Mouse (Mus musculus) ovary, adult 18-20 months (tissue): Measurements from ENCODE around the gene Gars.

Experiments used
- DNase-seq: peaks from one replicate; pipeline ENCODE4 v3.0.0; 2022; ENCODE audit warnings: low spot score, mixed read lengths

Gene Gars

DNA sequence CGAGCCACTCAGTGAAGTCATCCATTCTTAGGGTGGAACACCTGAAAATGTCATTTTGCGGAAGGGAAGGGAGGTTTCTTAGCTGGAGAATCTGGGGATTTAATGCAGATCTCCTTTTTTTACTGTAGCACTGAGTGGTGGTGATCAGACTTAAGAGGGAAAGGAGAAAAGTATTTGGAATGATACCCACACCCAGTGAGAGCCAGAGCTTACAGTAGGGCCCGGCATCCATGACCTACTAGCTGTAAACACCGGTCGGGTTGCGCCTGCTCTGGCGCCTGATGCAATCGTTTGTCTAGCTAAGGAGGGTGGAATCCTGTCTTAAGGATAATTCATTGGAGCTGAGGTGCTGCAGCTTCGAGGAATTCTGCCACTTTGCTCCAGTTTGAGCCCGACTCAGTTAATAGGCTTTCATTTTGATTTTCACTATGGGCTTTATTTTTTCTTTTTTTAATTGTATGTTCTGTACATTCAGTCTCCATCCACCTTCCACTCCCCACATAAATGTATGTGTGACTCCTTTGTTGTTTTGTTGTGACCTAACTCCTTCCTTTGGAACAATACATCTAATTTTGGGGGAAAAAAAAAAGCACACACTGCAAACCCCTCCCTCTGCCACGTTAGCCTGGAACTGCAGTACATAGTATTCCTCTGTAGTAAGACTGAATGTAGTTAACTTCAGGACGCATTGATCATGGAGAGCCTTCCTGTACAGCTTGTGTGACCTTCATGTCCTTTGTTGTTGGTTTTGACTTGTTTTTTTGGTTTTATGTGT is 1.1 kb downstream of the Gars start:
- DNase-seq: no peak

- no peak for DNase-seq
Measured at GRCm38 (mm10) chr6:55039446-55039783, 1.6 kb downstream of the Gars start.

DNA sequence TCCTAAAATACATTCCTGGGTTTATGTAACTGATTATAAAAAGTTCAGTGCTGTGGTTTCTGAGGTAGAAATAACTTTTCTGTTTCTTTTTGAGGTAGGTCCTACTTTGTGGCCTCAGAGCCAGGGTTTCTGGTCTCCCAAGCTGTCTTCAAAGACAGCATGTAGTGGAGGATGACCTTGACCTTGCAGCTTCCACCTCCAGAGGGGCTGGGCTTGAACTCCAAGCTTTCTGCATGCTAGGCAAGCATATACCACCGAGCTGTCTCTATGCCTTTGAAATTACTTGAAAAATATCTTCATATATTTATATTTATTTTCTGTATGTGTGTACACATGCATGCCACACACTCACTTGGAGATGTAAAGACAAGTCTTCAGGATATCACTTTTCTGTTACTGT is 2.2 kb downstream of the Gars start:
- DNase-seq: no peak

DNA sequence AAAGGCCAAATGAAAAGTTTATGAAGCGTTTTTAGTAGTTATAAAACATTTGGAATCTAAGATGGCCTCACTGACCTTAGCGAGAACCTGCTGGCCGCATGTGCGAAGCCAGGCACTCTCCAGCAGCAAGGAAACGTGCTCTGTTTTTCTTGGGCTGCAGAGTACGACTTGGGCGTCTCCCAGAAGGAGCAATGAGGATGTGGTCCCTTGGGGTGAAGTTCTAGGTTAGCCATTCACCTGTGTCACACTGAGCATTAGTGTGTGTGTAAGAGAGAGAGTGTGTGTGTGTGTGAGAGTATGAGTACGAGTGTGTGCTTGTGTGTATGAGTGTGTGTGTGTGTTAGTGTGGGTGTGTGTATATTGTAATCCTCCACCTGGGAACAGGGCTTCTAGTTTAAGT is 5.4 kb downstream of the Gars start:
- DNase-seq: no peak

DNA sequence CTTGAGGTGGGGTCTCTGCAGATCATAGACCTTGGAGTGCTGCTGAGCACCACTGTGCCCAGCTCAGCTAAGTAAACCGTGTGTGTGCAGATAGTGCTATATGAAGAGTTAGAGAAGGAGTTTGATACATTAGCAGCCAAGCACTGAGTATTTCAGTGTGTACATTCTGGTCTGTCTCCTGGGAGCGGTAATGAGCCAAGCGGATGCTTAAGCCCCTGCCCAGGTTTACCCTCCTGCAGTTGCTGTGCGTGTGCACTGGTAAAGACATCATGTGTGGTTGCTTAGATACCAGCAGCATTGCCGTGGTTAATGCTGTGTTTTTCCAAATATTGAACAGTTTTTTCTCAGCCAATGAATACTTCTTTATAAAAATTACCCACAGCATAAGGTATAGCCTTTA is 6.7 kb downstream of the Gars start:
- no peak for DNase-seq

- no peak for DNase-seq
Measured at GRCm38 (mm10) chr6:55045326-55045725, 7.5 kb downstream of the Gars start.

- DNase-seq: no peak
Measured at GRCm38 (mm10) chr6:55049186-55049585, 11.4 kb downstream of the Gars start.

GRCm38 (mm10) chr6:55054491-55054890 is 16.7 kb downstream of the Gars start:
- DNase-seq: no peak

DNA sequence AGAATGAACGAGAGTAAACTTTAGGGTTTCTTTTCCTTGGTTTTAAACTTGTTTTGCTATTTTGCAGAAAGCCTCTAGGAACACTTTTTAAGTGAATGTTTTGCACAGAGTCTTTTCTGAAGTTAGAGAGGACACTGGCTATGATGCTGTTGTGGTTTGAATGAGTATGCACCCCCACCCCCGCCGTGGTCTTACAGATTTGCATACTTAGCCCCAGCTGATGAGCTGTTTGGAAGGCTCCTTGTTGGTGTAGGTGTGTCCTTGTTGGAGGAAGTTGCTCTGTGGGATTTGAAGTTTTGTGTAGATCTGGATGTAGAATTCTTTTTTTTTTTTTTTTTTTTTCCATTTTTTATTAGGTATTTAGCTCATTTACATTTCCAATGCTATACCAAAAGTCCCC is 19.6 kb downstream of the Gars start:
- no peak for DNase-seq

DNA sequence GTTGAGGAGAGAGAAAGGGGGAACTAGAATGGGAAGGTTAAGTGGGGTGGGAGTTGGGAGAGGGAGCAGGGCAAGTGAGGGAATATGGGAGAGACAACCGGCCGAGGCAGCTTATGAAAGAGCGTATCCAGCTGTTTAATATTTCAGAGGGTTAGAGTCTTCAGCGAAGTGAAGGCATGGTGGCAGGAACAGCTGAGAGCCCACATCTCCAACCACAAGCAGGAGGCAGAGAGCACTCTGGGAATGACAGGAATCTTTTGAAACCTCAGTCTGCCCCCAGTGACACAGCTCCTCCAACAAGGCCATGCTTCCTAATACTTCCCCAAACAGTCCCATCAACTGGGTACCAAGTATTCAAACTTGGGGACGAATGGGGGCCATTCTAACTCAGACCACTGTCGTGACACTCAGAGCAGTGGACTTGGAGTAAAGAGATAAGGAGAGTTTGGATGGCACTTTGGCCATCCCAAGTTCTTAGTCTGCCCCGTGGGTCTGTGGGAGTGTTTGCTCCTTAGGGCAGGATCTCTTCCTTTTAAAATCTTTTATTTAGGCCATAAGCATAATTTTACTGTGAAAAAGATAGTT is 22.5 kb downstream of the Gars start:
- no peak for DNase-seq

- DNase-seq: no peak
Measured at GRCm38 (mm10) chr6:55061328-55061727, 23.5 kb downstream of the Gars start.

GRCm38 (mm10) chr6:55062200-55062599 is 24.4 kb downstream of the Gars start:
- DNase-seq: no peak

DNA sequence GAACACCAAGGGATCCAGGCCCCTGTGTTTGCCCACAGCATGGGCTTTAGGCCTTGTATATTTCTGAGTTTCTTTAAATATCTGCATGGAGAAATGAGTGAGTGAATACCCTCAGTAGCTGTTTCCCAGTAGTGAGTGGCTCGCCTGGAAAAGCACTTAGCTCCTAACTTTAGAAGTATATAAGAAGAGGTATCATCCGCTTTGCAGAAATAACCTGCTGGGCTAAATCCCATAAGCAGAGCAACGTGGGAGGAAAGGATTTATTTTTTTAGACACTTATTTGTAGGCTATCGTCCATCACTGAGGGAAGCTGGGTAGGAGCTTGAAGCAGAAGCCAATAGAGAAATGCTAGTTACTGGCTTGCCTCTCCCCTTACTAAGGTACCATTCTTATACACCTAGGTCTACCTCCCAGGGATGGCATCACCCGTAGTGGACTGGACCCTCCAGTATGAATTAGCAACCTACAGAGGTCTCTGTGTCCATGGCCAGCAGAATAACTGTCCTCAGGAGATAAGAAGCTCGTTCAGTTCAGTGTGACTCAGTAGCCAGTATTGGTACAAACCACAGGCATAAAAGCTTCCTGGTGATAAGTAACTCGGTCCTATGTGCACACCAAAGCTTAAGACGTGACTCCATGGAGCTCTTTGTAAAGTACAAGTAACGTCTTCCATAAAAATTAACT is 26.1 kb downstream of the Gars start:
- DNase-seq: no peak

- no peak for DNase-seq
Measured at GRCm38 (mm10) chr6:55064477-55064827, 26.6 kb downstream of the Gars start.

- DNase-seq: no peak
Measured at GRCm38 (mm10) chr6:55065903-55066302, 28.1 kb downstream of the Gars start.

DNA sequence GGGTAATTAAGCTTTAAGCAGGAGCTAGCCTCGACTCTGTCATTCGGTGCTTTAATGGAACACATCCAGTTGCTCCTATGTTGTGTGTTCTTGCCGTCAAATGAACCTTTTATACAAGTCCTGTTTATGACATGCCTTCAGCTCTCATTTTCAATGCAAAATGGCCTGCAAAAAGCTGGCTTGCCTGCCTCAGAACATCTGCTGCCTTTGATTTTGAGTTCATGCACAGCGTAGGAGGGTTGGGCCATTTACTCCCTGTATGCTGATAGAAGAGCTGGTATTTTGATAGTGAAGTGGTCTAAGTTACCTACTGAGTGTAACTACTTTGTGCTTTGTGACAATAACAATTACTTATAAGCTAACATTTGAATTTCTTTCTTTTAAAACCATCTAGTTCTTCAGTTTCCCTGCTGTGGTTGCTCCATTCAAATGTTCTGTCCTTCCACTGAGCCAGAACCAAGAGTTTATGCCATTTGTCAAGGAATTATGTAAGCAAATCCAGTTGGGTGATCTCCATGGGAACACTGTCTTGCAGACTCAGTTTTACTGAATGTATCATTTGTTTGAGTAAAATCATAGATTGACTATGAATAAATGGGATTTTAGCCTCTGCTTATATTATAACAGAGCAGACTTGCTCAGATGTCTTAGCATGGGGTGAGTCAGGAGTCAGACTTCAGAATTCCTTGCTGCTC is 38.9 kb downstream of the Gars start:
- DNase-seq: no peak

DNA sequence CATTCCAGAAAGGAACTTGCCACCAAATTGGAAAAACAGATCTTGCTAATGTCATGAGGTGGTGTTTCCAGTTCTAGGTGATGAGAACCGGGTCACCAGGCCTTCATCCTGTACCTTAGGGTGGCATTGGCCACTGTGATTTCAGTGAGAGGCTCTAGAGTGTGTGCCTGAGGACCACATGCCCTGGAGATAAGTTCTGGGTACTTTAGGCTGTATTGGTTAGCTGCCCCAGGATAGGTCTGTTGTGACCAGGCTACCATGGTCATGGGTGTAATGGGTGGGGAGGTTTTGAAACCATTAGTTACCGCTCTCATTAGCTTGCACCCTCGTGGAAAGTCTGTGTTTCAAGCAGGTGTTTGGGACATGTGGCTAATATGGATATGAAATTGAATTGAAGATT is 43.6 kb downstream of the Gars start:
- no peak for DNase-seq

DNA sequence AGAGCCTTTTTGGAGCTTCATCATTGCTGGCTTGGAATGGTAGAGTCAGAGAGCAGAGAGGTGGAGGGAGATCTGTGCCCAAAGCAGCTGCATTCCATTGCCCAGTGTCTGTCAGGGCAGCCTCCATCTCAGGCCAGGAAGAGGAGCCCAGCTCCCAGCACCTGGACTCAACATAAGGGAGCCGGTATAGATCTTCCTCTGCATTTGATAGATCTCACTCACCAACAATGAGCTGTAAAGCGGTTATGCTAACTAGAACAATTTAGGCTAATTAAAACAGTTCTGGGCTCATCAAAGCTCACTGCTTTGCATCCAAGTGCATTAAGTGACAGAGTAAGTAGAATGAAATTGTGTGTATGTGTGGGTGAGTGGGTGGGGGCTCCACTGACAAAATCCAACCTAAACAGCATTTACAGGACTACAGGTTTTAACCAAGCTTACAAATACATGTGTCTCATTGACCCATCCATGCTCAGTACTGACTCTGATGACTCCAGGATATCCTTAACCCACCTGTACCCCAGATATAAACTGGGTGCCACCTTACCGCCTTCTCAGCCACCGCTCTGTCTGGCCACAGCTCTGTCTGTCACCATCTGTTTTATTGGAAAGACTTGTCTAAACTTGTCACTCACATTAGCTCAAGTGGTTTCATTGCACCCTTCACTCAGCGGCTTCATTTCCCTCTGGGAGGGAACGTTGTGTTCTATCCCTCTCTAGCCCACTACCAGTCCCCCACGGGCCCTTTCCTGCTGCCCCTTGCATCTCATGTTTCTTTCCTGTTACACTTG is 44.6 kb downstream of the Gars start:
- no peak for DNase-seq

GRCm38 (mm10) chr6:55087355-55087754 is 49.5 kb downstream of the Gars start:
- DNase-seq: no peak

DNA sequence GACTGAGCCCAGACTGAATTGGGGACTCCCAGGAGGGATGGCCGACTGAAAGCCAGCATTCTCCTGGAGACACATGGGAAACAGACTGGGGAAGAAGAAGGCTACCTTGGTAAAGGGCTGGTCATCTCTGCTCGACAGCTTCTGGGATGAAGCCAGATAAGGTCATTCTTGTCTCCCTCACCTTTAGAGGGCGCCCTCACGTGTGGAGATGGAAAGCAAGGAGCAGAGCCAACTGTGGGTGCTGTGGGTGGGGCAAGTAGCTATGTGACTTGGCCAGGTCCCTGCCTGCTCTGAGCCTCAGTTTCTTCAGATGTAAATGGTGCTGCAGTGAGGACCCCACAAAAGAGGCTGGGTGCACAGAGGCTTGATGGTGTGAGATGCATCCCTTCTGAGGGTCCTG is 52.8 kb downstream of the Gars start:
- no peak for DNase-seq

- DNase-seq: no peak
Measured at GRCm38 (mm10) chr6:55091396-55091795, 53.6 kb downstream of the Gars start.

GRCm38 (mm10) chr6:55093431-55094146 is 55.8 kb downstream of the Gars start:
- no peak for DNase-seq
